Mouse (Mus musculus): ENCODE results near the gene Olfr1504. TPM values are rescaled to one million over a fixed set of nuclear protein-coding genes. Genes with fewer than 3 reads are reported as not detected.
"Not testable (repeated sequence)": the region's sequence is repeated elsewhere in the genome, so short reads cannot be mapped to it uniquely, and the experiment has no call there.

The Olfr1504 gene
- total RNA-seq (2021): not detected
- long read RNA-seq, experiment 1: 0 reads
- long read RNA-seq, experiment 2: 0 reads

DNA sequence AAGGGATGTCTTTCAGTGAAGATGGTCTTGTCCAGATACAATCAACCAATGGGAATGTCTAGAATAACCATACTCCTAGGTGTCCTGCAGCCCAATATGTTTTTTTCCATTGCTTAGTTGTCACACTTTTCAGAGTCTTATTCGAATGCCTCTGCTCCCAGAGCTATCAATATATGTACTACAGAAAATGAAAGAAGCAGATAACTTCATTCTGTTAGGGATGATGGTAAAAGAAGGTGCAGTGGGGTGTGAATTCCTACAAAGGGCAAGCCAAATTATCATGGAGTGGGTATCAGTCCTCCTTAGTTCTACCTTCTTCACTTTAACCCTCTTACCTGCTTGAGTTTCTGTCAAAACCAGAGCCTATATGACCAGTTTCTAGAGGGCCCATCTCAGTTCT, at the start of gene Olfr1504:
TSS of gene Olfr1504 (minus strand) at position 101 of the 400 bp plus-strand sequence.
- no peak for DNase-seq (ENCODE audit: low spot score in 2 of 2)

DNA sequence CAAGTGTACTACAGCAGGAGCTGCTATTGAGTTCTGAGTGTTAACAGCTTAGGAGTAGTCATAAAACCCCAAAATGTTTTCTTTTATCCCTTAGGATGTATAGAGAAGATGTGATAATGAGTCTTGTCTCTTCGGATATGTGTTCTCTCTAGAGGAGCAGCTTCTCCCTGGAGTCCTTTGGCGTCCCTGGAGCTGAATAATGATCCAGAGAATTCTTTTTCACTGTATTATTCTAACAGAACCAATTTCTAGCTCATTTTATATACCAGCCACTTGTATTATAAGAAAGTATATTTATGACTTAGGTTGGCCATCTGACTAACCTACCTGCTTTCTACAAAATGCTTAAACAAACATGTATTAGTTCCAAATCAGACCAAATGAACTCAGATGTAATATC, 15.5 kb upstream of the Olfr1504 start, which contains the start of gene Olfr1505:
TSS of gene Olfr1505 (plus strand) at position 301 of the 400 bp plus-strand sequence.
- DNase-seq (ENCODE audit: low spot score in 2 of 2): no peak

- DNase-seq (ENCODE audit: low spot score in 2 of 2): no peak
These were observed 36.2 kb downstream of the Olfr1504 start, which contains the start of gene Olfr1502 for GRCm38 (mm10) chr19:13861495-13861894. Gene Olfr1502, plus strand, starts transcription at chr19:13861795.

DNA sequence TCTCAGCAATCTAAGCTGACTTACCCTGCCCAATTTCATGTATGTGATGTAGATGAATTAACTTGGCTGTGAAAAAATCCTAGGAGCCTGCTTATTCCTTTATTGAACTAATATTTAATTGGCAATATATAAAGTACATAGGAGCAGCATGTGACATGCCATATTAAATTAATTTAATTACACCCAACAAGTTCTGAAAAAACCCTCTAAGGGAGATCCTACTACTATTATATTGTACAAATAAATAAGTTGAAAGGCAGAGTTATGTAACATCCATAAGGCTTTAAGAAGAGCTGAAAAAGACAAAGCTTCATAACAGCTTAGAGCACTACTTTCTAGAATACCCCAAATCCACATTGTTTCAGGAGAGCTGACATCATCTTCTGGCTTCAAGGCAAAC, 47.1 kb downstream of the Olfr1504 start, which contains the start of gene Olfr1501:
TSS of gene Olfr1501 (minus strand) at position 101 of the 400 bp plus-strand sequence.
- DNase-seq (ENCODE audit: low spot score in 2 of 2): not testable (repeated sequence)

Other genes starting within 250 kb of the Olfr1504 start
- not detected for gene Olfr1490, start 246.8 kb downstream of the Olfr1504 start, total RNA-seq (2021)
- gene Olfr1491, start 200.7 kb downstream of the Olfr1504 start, total RNA-seq (2021): not detected
- not detected for gene Olfr1493-ps1, start 174.7 kb downstream of the Olfr1504 start, total RNA-seq (2021)
- gene Olfr1494, start 158.2 kb downstream of the Olfr1504 start, total RNA-seq (2021): not detected
- not detected for gene Olfr1495, start 133.3 kb downstream of the Olfr1504 start, total RNA-seq (2021)
- not detected for gene Olfr1496, start 120.0 kb downstream of the Olfr1504 start, total RNA-seq (2021)
- not detected for gene Olfr1497, start 99.7 kb downstream of the Olfr1504 start, total RNA-seq (2021)
- not detected for gene Olfr1499, start 78.5 kb downstream of the Olfr1504 start, total RNA-seq (2021)
- not detected for gene Olfr1500, start 67.4 kb downstream of the Olfr1504 start, total RNA-seq (2021)
- not detected for gene Olfr1501, start 47.2 kb downstream of the Olfr1504 start, total RNA-seq (2021)
- not detected for gene Olfr1502, start 36.1 kb downstream of the Olfr1504 start, total RNA-seq (2021)
- gene Olfr1505, start 15.6 kb upstream of the Olfr1504 start, total RNA-seq (2021): not detected